Mouse (Mus musculus): Measurements from ENCODE around the gene Tmem150c.

Gene Tmem150c

DNA sequence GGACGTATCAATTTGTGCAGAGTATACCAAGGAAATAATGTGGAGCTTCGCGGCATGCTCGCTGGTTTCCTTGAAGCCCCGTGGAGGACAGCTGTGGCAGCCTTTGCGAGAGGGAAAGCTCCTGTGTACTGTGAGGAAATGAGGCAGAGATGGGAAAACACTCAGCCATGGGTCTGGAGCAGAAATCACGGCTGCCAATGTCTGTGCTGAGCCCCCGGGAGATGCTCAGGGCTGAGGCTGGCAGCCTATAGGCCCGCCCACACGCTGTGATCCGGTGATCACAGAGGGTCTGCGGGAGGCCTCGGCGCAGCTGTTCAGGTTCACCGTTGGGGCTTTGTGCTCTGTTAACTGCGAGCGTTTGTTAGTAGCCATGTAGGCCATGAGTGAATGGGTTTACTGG lies 68.0 kb downstream of the Tmem150c start:
- no peak for DNase-seq

DNA sequence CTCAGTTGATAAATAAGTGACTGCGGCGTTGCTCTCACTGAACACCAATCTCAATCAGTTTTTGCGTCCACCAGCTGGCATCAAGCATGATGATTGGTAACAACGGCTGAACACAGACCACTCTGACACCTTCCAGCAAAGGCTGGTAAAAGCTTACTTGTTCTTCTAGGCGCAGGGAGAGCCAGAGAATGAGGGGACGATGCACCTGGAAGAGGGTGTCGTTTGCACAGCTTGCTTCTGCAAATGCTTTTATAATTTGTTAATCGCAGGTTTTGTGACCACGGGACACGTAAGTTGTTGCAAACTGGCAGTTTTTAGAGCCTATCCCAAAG lies 68.4 kb downstream of the Tmem150c start:
- no peak for DNase-seq

DNA sequence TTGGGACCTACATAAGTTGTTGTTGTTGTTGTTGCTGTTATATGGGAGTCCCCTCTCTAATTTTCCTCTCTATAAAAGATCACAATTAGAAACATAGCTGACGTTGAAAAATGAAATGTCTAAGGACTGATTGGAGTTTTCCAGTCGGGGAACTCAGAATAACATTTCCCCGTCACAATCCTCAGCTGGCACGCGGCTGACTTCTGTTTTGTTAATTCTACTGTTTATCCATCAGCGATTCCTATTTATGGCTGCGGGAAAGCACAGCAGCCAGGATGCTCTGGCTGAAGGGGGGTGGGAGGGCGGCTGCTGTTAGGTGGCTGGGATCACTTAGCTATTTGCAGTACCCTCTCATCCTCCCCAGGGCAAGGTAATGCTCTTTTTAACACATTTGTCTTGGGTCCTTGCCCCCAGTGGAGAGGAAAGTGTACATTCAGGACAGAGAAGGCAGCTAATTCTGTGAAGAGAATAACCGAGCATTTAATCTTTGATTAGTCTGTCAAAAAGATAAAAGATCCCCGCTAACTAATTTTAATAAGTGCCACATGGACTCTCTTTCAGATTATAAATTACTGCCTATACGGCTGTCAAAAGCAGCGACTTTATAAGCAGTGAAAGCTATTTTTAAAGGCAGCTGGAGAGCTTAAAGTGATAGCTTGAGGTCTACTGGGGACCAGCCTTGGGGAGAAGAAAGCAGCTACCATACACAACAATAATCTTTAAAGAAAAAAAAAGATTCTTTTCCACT lies 68.9 kb downstream of the Tmem150c start:
- DNase-seq = no peak

- no peak for DNase-seq
Observed at GRCm38 (mm10) chr5:100085097-100085496, 74.5 kb downstream of the Tmem150c start.

DNA sequence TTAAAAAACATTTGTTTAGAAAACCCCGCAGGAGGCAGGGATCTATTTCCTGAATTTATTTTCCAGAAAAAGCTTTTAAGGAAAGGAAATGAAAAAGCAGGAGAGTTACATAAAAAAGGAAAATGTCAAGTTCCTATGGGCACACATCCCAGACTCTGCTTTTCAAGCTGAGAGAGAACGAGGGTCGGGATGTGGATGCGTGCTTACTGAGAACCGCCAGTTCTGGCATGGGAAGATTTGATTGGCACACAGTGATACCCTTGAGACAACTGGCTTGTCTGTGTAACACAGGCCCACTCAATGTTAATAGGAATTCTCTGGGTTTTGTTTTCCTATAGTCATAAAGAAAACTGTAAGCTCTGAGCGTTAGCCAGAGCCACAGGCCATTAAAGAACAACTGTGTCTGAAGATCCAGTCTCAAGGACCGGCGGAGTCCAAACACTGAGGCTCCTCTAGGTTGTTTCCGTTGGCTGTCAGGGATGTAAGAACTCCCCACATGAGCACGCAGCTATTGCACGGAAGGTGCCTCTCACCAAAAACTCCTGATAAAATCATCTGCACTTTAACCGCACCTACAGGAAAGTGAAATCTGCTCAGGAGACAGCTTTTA lies 75.5 kb downstream of the Tmem150c start:
- DNase-seq = peak; percentile 49

DNA sequence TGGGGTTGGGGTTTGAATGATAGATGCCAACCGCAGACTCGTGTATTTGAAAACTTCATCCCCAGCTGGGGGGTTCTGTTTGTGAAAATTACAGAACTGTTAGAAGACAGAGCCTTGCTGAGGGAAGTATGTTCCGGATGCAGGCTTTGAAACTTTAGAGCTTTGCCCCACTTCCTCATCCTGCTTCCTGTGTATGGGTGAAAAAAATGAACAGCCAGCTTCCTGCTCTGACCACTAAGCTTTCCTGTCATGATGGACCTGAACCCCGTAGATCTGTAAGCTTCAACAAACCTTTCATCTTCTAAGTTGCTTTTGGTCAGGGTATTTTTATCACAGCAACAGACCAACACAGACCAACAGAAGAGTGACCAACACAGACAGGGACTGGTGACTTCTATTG lies 77.6 kb downstream of the Tmem150c start:
- DNase-seq = no peak

DNA sequence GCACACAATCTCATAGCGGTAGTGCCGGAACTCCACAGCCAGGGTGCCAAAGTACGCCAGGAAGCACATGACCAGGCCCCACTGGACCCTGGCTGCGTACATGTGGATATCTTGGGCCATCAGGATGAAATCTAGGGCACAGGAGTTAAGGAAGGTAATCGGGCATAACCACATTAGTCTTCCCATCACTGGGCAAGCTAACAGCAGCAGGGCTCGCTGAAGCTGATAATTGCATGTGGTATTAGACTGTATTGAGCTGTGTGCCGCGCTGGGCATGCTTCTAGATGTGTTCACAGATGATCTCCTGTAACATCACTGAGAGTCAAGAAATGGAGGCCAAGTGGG lies 79.7 kb downstream of the Tmem150c start:
- DNase-seq = no peak

DNA sequence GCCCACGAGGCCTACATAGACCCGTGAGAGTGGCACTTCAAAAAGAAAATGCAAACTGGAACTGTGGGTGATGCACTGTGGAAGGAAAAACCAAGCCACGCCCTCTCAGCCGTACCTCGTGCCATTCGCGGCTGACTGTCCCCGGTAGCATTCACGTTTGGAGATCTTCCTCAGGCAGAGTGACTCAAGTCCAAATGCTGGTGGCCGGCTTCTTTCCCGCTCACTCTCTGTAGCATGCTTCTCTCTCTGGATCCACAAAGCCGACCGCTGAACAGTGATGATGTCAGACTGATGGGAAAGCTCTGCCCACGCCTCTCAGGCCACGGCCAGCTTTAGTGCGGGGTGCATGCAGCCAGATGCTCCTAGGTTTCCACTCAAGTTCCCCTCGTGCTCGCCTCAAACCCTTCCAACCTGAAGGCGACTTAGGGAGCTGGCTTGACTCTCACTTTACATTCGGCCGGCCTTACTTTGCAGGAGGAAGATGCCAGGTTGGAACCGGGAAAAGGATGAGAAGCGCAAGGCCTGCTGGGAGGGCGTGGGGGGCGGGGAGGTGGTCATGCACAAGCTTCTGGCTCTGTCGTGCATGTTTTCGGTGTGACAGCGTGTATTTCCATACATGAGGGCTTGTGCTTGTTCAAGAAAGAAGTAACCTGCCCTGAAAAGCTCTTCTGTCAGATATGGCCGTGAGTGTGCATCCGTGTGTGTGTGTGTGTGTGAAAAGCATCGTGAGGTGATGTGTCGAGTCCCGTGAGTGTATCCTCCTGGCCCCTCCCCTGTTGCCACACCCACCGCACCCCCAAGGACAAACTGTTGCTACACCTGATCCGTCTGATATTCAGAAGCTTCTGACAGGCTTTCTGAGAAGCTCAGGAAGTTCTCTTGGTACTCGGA lies 80.3 kb downstream of the Tmem150c start:
- DNase-seq = no peak

DNA sequence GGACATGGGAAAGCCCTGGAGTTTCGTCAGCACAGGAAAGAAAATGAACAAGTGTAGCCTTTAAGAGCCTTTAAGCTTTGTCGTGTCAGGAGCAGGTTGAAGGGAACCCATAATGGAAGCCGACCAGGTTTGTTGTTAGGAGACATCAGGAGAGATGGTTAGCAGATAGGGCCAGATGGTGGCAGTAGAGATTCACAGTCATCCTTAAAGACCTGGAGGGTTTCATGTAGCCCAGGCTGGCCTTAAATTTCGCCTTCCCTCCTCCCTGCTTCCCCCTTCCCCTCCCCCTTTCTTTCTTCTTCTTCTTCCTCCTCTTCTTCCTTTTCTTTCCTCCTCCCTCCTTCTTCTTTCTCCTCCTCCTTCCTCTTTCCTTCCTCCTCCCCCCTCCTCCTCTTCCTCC lies 85.0 kb downstream of the Tmem150c start:
- DNase-seq = no peak

DNA sequence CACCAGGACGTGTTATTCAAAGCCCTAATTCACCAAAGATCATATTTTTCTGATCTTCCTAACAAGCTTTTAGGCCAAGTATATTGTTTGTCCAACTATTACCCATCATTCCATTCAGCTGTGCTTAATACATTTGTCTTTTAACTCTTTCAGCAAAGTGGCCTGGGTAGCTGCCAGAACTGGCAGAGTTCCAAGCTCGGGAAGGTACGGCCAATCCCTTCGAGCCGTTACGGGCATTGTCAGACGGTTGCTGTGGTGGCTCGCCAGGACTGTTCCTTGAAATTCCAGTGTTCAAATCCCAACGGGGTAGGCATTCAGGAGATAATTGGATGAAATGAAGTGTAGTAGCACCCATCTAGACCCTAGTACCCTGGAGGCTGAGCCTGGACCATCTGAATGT lies 87.1 kb downstream of the Tmem150c start:
- no peak for DNase-seq

DNA sequence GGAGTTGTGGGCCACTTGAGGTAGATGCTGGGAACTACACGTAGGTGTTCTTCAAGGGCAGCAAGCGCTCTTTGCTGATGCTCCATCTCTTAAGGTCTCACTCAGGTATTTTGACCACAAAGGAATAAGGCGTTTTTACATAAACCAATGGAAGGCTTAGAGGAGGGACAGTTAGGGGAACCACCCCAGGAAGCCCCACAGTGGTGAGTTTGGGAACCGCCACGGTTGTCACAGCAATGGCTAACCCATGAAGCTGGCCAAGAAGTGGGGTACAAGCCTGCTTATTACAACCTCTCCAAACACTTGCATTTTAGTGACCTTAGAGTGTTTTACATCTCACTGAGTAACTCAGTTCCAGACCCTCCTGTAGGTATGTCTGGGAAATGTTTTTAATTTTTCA lies 88.1 kb downstream of the Tmem150c start:
- DNase-seq = no peak

- peak; percentile 72 for DNase-seq
Observed at GRCm38 (mm10) chr5:100070255-100070654, 89.4 kb downstream of the Tmem150c start.

DNA sequence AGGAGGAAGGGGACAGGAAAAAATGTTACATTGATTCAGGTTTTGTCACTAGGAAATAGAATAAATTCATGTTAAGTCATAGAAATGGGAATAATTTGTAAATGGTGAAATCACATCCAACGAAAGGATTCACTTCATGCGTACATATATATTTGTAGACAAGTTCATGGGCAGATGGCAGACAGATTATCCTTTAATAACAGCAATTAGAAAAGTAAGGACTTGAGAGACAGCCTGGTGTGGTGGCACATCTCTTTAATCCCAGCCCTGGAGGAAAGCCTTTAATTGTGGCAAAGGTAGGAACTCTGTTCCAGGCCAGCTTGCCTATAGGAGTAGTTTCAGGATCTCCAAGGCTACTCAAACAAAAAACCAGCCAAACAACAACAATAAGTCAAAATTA lies 90.1 kb downstream of the Tmem150c start:
- DNase-seq = no peak

DNA sequence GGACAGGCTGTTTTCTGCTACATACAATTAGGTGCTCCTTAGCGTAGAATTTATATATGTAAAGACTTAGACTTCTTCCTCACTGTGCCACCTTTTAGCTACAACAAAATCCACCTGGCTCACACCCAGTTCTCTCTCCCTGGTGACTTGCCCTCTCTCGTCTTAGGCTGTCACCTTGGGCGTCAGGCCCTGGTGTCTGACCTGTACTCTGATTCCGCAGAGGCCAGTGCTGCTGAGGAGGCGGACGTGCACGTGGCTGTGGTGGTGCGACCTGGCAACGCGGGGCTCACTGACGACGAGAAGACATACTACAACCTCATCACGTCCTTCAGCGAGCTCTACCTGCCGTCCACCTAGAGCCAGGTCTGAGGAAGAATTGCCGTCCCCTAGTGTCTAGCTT lies 92.0 kb downstream of the Tmem150c start:
- no peak for DNase-seq

DNA sequence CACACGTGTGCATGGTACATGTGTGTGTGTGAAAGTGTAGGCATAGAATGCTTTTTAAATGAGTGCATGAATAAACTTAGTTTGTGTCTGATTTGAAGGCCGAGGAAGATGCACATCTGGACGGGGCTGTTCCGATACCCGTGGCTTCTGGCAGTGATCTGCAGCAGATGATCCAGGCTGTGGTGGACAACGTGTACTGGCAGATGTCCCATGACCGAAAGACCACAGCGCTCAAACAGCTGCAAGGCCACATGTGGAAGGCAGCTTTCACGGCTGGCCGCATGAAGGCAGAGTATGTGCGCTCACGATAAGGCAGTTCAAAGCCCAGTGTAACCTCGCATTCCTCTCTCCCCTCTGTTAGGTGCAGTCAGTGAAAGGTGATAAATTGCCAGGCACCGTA lies 98.7 kb downstream of the Tmem150c start:
- DNase-seq = no peak

DNA sequence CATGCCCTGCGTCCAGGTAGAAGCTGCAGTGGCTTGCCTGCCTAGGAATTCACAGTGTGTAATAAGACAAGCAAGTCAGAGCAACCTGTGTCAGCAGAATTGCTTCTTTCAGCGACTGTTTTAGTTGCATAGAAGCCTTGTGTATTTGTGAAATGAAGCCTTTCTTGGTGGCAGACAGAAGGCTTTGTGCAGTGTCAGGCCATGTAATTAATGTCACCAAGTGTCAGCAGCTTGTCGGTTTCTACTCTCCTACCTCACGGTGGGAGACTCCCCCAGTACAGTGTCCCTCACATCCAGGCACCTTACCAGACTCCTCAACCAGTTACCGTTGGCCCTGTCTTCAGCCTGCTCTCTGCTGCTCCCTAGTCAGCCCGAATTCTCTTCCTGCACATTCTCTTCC lies 100.3 kb downstream of the Tmem150c start:
- no peak for DNase-seq

DNA sequence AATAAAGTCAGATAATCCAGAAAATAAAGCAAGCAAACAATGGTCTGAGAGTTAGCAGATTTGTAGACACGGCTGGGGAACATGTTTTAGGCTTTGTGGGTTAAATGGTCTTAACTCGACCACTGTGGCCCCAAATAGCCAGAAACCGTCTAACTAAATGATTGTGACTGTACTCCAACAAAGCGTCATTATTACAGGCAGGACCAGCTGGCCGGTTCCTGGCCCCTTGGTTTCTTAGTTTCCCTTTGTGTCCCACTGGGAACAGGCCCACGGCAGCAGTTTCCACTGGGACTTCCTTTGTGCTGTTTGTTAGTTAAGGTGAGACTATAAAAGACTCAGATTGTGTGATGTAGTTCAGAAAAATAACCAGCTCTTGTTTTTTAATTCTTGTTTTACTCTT lies 100.9 kb downstream of the Tmem150c start:
- DNase-seq = no peak

DNA sequence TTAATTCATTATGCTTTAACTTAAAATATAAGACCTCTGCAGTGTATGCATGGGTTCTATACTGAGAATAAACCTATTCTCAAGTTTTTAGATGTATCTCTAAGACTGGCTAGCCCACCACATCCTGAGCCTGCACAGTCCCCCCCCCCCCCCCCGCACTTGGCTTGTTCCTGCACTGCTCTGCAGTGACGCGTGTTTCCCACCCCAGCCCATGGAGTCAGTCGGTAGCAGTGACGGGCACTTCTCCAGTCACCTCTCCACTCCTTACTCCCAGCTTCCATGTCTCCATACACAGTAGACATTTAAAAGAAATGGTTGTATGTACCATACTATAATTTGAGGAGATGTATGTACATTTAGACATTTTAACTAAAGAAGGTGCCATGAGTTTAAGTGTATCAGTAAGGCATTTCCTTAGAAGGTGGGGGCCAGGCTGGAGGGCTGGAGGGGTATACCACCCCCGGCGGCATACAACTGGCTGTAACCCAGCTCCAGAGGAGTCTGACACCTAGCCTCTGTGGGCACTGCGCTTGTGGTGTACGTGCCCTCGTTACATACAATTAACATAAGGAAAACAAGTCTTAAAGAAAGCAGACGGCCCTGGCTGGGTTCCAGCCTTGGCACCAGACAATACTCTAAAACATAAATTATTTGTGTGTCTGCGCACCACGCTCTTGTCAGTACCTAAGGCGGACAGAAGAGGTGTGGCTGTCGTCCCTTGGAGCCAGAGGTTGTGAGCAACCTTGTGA lies 102.0 kb downstream of the Tmem150c start:
- no peak for DNase-seq

- DNase-seq = no peak
Observed at GRCm38 (mm10) chr5:100055866-100056369, 103.7 kb downstream of the Tmem150c start.

DNA sequence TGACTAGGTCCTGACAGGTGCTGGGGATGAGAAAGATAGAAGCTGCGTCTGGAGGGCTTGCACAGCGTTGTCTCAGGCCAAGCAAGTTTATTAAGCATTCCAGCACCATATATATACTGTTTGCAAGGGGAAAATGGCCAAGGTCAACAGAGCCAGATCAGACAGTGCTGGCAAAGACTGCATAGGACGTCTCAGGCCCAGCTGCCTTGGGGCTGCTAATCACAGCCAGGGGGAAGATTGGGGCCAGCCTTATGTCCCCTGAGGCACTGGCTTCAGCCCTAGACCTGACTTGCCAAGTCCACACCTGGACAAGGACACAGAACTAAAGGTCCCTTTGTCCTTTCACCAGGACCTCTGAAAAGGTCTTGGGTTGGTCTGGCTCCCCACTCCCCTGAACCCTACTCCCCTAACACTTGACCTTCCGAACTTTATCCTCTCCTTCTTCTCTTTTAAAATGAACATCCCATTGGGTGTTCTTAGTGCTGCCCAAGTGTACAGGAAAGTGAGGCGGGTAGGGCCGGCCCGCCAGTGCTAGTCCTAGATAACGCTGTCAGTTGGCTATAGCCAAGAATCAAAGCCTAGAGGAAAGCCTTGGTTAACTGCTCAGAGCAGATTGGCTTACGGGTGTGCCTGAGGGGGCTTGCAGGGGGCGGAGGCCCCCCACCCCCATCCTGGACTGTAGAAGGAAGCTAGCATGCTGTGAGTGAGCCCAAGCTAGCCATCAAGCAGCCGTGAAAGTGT lies 104.6 kb downstream of the Tmem150c start:
- no peak for DNase-seq

- DNase-seq = no peak
Observed at GRCm38 (mm10) chr5:100052728-100053127, 106.9 kb downstream of the Tmem150c start.

DNA sequence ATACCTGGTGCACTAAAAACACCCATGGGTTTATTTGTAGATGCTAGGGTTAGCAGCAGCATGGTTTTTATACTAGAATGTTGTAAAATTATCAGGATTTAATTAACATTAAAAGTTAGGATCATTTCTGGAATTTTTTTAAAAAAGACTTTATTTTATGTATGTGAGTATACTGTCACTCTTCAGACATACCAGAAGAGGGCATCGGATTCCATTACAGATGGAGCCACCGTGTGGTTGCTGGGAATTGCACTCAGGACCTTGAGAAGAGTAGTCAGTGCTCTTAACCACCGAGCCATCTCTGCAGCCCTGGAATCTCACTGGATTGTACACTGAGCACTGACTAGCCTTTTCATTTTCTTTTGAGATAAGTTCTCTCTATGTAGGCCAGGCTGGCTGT lies 109.7 kb downstream of the Tmem150c start:
- DNase-seq = no peak
